Mouse (Mus musculus) neural tube, embryonic 11.5 days (tissue): Measurements from ENCODE around the gene Zfp951. TPM values are rescaled to one million over a fixed set of nuclear protein-coding genes. Genes with fewer than 3 reads are reported as not detected.
"Not testable (repeated sequence)": the region's sequence is repeated elsewhere in the genome, so short reads cannot be mapped to it uniquely, and the experiment has no call there.

Experiments
- ATAC-seq: fragments of 200-750 bp; cut with Nextera tagmentation; 2 replicates; pipeline ENCODE4 v1.8.0; 2017; ENCODE audit warnings: moderate number of reproducible peaks, mild to moderate bottlenecking, moderate TSS enrichment, moderate library complexity; ENCODE audit not compliant: insufficient read depth, low FRiP score, low TSS enrichment
- DNase-seq: peaks from one replicate; pipeline ENCODE4 v3.0.0-alpha.2; 2015; ENCODE audit warnings: low spot score
- H3K27ac ChIP-seq: fragments of 300-500 bp; sonication (generic); 2 replicates; pipeline ENCODE4 v1.5.1; 2014; ENCODE audit warnings: low read depth, mild to moderate bottlenecking, low read length
- H3K27me3 ChIP-seq: fragments of 300-500 bp; sonication (generic); 2 replicates; pipeline ENCODE4 v1.6.1; 2014; ENCODE audit warnings: mild to moderate bottlenecking, low read length, mixed read lengths; ENCODE audit not compliant: control insufficient read depth, insufficient read depth
- H3K36me3 ChIP-seq: fragments of 300-500 bp; sonication (generic); 2 replicates; pipeline ENCODE4 v1.6.1; 2014; ENCODE audit warnings: mild to moderate bottlenecking, low read length, moderate library complexity, mixed read lengths; ENCODE audit not compliant: control insufficient read depth, insufficient read depth
- H3K4me1 ChIP-seq: fragments of 300-500 bp; sonication (generic); 2 replicates; pipeline ENCODE4 v1.6.1; 2014; ENCODE audit warnings: low read length, mixed read lengths; ENCODE audit not compliant: control insufficient read depth, insufficient read depth
- H3K4me2 ChIP-seq: fragments of 300-500 bp; sonication (generic); 2 replicates; pipeline ENCODE4 v1.6.1; 2014; ENCODE audit warnings: low read depth, mild to moderate bottlenecking, moderate library complexity
- H3K4me3 ChIP-seq: fragments of 300-500 bp; sonication (generic); 2 replicates; pipeline ENCODE4 v1.5.1; 2014; ENCODE audit warnings: low read depth, low read length
- H3K9ac ChIP-seq: fragments of 300-500 bp; sonication (generic); 2 replicates; pipeline ENCODE4 v1.6.1; 2014; ENCODE audit warnings: mild to moderate bottlenecking, low read length
- H3K9me3 ChIP-seq: fragments of 300-500 bp; sonication (generic); 2 replicates; pipeline ENCODE4 v1.6.1; 2016; ENCODE audit warnings: low read length; ENCODE audit not compliant: control insufficient read depth
- WGBS: fragments of 180-500 bp; shearing (Covaris S2); extraction: QIAGEN DNeasy Blood & Tissue Kit; methylation state at CpG from one replicate; pipeline ENCODE4 v1.1.7; 2014; 5-methylcytosine and 5-hydroxymethylcytosine counted together
- polyA plus RNA-seq: library from polyadenylated mRNA; unstranded; fragments of >200 nt; fragmentation: Nextera tagmentation; extraction: Ambion mirVana; gene quantifications from 2 replicates; pipeline ENCODE4 v1.2.1, GENCODE M21; 2014

The Zfp951 gene
- polyA plus RNA-seq, result 2.7 and 3.7 TPM in 2 replicates

- DNase-seq, result peak; percentile 21
- not testable (repeated sequence) for H3K36me3 ChIP-seq, H3K9ac ChIP-seq, H3K27me3 ChIP-seq, H3K4me1 ChIP-seq, H3K9me3 ChIP-seq, H3K4me2 ChIP-seq, H3K27ac ChIP-seq
- H3K4me3 ChIP-seq, result peak within 1 kb of the TSS; percentile 13
- 42% methylated on average over 11 of the region's 12 CpGs for WGBS
- ATAC-seq, result peak; percentile 91
Observed at GRCm38 (mm10) chr5:104859962-104860525, at the start of gene Zfp951. Gene Zfp951 (minus strand): TSS chr5:104860070.

GRCm38 (mm10) chr5:104906556-104906955, 46.7 kb upstream of the Zfp951 start:
- not testable (repeated sequence) for H3K4me2 ChIP-seq, ATAC-seq

GRCm38 (mm10) chr5:104859045-104859961, 567 bp downstream of the Zfp951 start:
- peak overlapping the region; percentile 13 for H3K4me3 ChIP-seq
- H3K4me1 ChIP-seq, H3K4me2 ChIP-seq, H3K9me3 ChIP-seq, H3K27me3 ChIP-seq, H3K27ac ChIP-seq, H3K36me3 ChIP-seq, DNase-seq, H3K9ac ChIP-seq: not testable (repeated sequence)
- WGBS, result 52% methylated on average over 10 of the region's 15 CpGs
- peak; percentile 75 for ATAC-seq

More at GRCm38 (mm10) chr5:104906556-104906955, 46.7 kb upstream of the Zfp951 start:
- H3K36me3 ChIP-seq, H3K4me1 ChIP-seq, H3K27me3 ChIP-seq, H3K4me3 ChIP-seq, H3K9ac ChIP-seq, H3K9me3 ChIP-seq, DNase-seq, H3K27ac ChIP-seq: not testable (repeated sequence)
- 88% methylated on average over 5 of the region's 5 CpGs for WGBS

- WGBS, result 90% methylated on average over 3 of the region's 3 CpGs
- not testable (repeated sequence) for H3K27me3 ChIP-seq, H3K9me3 ChIP-seq, DNase-seq, H3K4me1 ChIP-seq, ATAC-seq, H3K4me3 ChIP-seq, H3K4me2 ChIP-seq, H3K36me3 ChIP-seq, H3K27ac ChIP-seq, H3K9ac ChIP-seq
Observed at GRCm38 (mm10) chr5:104854546-104854945, 5.3 kb downstream of the Zfp951 start.

- Histone ChIP-seq H3K27ac (no peak overlapping the region), H3K9me3 (peaks cover 7% of the 10 kb centered on the region; the same call in 1 of the 2 replicates), H3K9ac (no peak overlapping the region), H3K36me3 (no peaks in the 10 kb centered on the region), H3K27me3 (no peaks in the 10 kb centered on the region), H3K4me2 (no peak overlapping the region), H3K4me3 (no peak overlapping the region), H3K4me1 (no peaks in the 10 kb centered on the region)
- no peak for DNase-seq
- ATAC-seq, result no peak
Observed at GRCm38 (mm10) chr5:104833330-104833729, 26.5 kb downstream of the Zfp951 start.

GRCm38 (mm10) chr5:104829611-104830010, 30.3 kb downstream of the Zfp951 start:
- WGBS, result 82% methylated on average over 1 of the region's 1 CpGs
- no peak overlapping the region for H3K4me3 ChIP-seq
- H3K9me3 ChIP-seq, result peaks cover 8% of the 10 kb centered on the region; the same call in 1 of the 2 replicates

GRCm38 (mm10) chr5:104770138-104770537, 89.7 kb downstream of the Zfp951 start:
- H3K9me3 ChIP-seq, ATAC-seq: not testable (repeated sequence)
- WGBS, result 93% methylated on average over 6 of the region's 6 CpGs

More at GRCm38 (mm10) chr5:104829611-104830010, 30.3 kb downstream of the Zfp951 start:
- no peak overlapping the region for H3K27ac ChIP-seq
- DNase-seq (no peak), ATAC-seq (no peak)
- H3K4me1 ChIP-seq, result no peaks in the 10 kb centered on the region
- H3K4me2 ChIP-seq, result no peak overlapping the region
- H3K9ac ChIP-seq, result no peak overlapping the region
- H3K36me3 ChIP-seq, result no peaks in the 10 kb centered on the region
- H3K27me3 ChIP-seq, result no peaks in the 10 kb centered on the region

More at GRCm38 (mm10) chr5:104770138-104770537, 89.7 kb downstream of the Zfp951 start:
- not testable (repeated sequence) for H3K4me3 ChIP-seq, H3K9ac ChIP-seq, H3K27ac ChIP-seq, H3K4me2 ChIP-seq, H3K36me3 ChIP-seq, DNase-seq, H3K4me1 ChIP-seq, H3K27me3 ChIP-seq
